Comparison of ENCODE assay signal across 31 mouse cellular contexts in the genomic region with DNA sequence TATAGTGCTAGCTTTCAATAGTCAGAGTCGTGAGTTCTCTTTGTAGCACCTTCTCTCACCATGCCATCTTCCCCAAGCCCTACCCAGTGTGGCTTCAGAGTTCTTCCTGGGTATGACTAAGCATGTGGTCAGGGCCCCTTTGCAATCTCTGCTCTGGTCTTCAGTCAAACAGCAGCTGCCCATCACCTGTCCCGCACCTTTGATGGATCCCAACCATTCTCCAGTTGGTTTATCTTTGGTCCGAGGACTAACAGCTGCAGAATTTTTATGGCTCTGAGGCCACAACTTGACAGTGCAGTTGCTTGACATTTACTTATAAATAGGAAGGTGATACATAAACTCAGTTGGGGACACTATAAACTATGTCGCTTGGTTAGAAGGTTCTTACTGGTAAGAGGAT. TPM values are rescaled to one million over a fixed set of nuclear protein-coding genes. Genes with fewer than 3 reads are reported as not detected.
DNase-seq lines count a peak whose midpoint lies in the region; ATAC-seq and TF ChIP-seq lines count a peak whose summit lies in the region.
"Had no signal": no experiment of that assay in that cellular context is flagged by ENCODE, and none has a peak within 500 bp of the region (broad histone marks: within the 10 kb centered on the region; RNA-seq: fewer than 3 reads in every experiment).

No protein-coding gene starts in this region.

- intact Hi-C loops in heart, adult 2 months (cut with DNase I), result no loop called here

- no peaks in the 10 kb centered on the region for H3K79me2 ChIP-seq in heart, adult 2 months (replicated peaks; ENCODE audit: control insufficient read depth, insufficient read depth, low read length)
- H3K79me2 ChIP-seq in myocyte (ENCODE audit: control insufficient read depth, insufficient read depth), result no peaks in the 10 kb centered on the region

- TF ChIP-seq POLR2A in heart, adult 2 months (IDR thresholded peaks at IDR 0.05; ENCODE audit: insufficient read depth, low read depth, low read length), result no peak
- TF ChIP-seq POLR2A in myocyte (IDR thresholded peaks at IDR 0.05; ENCODE audit: insufficient read length, low read depth), result no peak

- H3K4me2 ChIP-seq in limb, embryonic 13.5 days (replicated peaks), result no peak overlapping the region
- H3K4me2 ChIP-seq in myocyte (ENCODE audit: low read depth), result no peak overlapping the region
- no peak overlapping the region for H3K4me2 ChIP-seq in forebrain, embryonic 12.5 days
- H3K4me2 ChIP-seq: embryonic facial prominence, embryonic 12.5 days; embryonic facial prominence, embryonic 15.5 days; forebrain, embryonic 13.5 days; forebrain, embryonic 15.5 days had no signal

- no peaks in the 10 kb centered on the region for H3K27me3 ChIP-seq in heart, adult 2 months (ENCODE audit: control insufficient read depth, insufficient read depth, low read length)
- no peaks in the 10 kb centered on the region for H3K27me3 ChIP-seq in limb, embryonic 13.5 days
- no peaks in the 10 kb centered on the region for H3K27me3 ChIP-seq in limb, embryonic 10.5 days (ENCODE audit: low read depth, poor library complexity, severe bottlenecking)
- H3K27me3 ChIP-seq in myocyte (ENCODE audit: control insufficient read depth, insufficient read depth, insufficient read length), result no peaks in the 10 kb centered on the region
- H3K27me3 ChIP-seq in forebrain, embryonic 12.5 days, result no peaks in the 10 kb centered on the region
- H3K27me3 ChIP-seq: CH12.LX; embryonic facial prominence, embryonic 12.5 days; embryonic facial prominence, embryonic 15.5 days; forebrain, embryonic 13.5 days; forebrain, embryonic 15.5 days; Patski had no signal

- no peak overlapping the region for H3K9ac ChIP-seq in heart, adult 2 months (ENCODE audit: low read depth, low read length)
- no peak overlapping the region for H3K9ac ChIP-seq in limb, embryonic 13.5 days
- no peak overlapping the region for H3K9ac ChIP-seq in forebrain, embryonic 12.5 days
- H3K9ac ChIP-seq: embryonic facial prominence, embryonic 12.5 days; embryonic facial prominence, embryonic 15.5 days; forebrain, embryonic 13.5 days; forebrain, embryonic 15.5 days; forebrain, postnatal 0 days had no signal

- peak; percentile 50 for DNase-seq in heart, adult 11 months
- no peak for DNase-seq in heart, adult 2 months
- DNase-seq in limb, embryonic 10.5 days (ENCODE audit: low spot score), result no peak
- no peak for DNase-seq in right cerebral cortex, postnatal 10 days (ENCODE audit: low spot score in 2 of 2)
- DNase-seq: adrenal gland, postnatal 10 days; adrenal gland, postnatal 25 days; cerebellum, adult 11 months; cerebellum, adult 18-20 months; cerebellum, adult 8-10 months; cerebellum, adult 9-11 months; cerebellum, postnatal 14 days; cerebellum, postnatal 36 days; embryo, embryonic 11 days; forebrain, postnatal 0 days had no signal

- no peak for TF ChIP-seq CTCF in heart, adult 2 months (IDR thresholded peaks at IDR 0.05)

- no peak overlapping the region for H3K4me3 ChIP-seq in heart, adult 2 months
- no peak overlapping the region for H3K4me3 ChIP-seq in limb, embryonic 13.5 days
- no peak overlapping the region for H3K4me3 ChIP-seq in limb, embryonic 10.5 days
- H3K4me3 ChIP-seq in myocyte, result no peak overlapping the region
- no peak overlapping the region for H3K4me3 ChIP-seq in forebrain, embryonic 12.5 days (replicated peaks)
- H3K4me3 ChIP-seq: embryonic facial prominence, embryonic 12.5 days; embryonic facial prominence, embryonic 15.5 days; erythroblast, embryonic 14.5 days; forebrain, embryonic 10.5 days; forebrain, embryonic 13.5 days; forebrain, embryonic 15.5 days had no signal

- no peak for TF ChIP-seq EP300 in heart, adult 2 months (IDR thresholded peaks at IDR 0.05; ENCODE audit: insufficient read depth, low read depth, low read length)

- ATAC-seq in limb, embryonic 13.5 days (ENCODE audit: low FRiP score, low read depth), result peak; percentile 40; the same call in 1 of the 2 replicates
- ATAC-seq in forebrain, embryonic 12.5 days (ENCODE audit: low FRiP score), result no peak
- ATAC-seq: activated CD4-positive, CD25-positive, alpha-beta regulatory T cell, adult 4 months; CD4-positive, CD25-positive, alpha-beta regulatory T cell, adult 4 months; forebrain, embryonic 13.5 days; forebrain, embryonic 15.5 days; forebrain, postnatal 0 days; Patski had no signal

- H3K36me3 ChIP-seq in heart, adult 2 months (ENCODE audit: control insufficient read depth, insufficient read depth, low read length), result no peaks in the 10 kb centered on the region
- no peaks in the 10 kb centered on the region for H3K36me3 ChIP-seq in limb, embryonic 13.5 days
- H3K36me3 ChIP-seq in limb, embryonic 10.5 days, result no peaks in the 10 kb centered on the region
- no peaks in the 10 kb centered on the region for H3K36me3 ChIP-seq in myocyte (ENCODE audit: control insufficient read depth, insufficient read depth)
- no peaks in the 10 kb centered on the region for H3K36me3 ChIP-seq in forebrain, embryonic 12.5 days (replicated peaks)
- H3K36me3 ChIP-seq: embryonic facial prominence, embryonic 12.5 days; embryonic facial prominence, embryonic 15.5 days; forebrain, embryonic 10.5 days; forebrain, embryonic 15.5 days; G1E had no signal

- H3K9me3 ChIP-seq in limb, embryonic 13.5 days, result no peaks in the 10 kb centered on the region
- no peaks in the 10 kb centered on the region for H3K9me3 ChIP-seq in limb, embryonic 10.5 days (replicated peaks)
- H3K9me3 ChIP-seq in forebrain, embryonic 12.5 days, result no peaks in the 10 kb centered on the region
- H3K9me3 ChIP-seq: embryonic facial prominence, embryonic 12.5 days; embryonic facial prominence, embryonic 15.5 days; forebrain, embryonic 10.5 days; forebrain, embryonic 13.5 days; forebrain, embryonic 15.5 days; G1E had no signal

- no peak overlapping the region for H3K27ac ChIP-seq in heart, adult 2 months
- no peak overlapping the region for H3K27ac ChIP-seq in limb, embryonic 13.5 days
- H3K27ac ChIP-seq in limb, embryonic 10.5 days, result no peak overlapping the region
- no peak overlapping the region for H3K27ac ChIP-seq in forebrain, embryonic 12.5 days
- H3K27ac ChIP-seq: embryonic facial prominence, embryonic 12.5 days; embryonic facial prominence, embryonic 15.5 days; forebrain, embryonic 10.5 days; forebrain, embryonic 13.5 days; forebrain, embryonic 15.5 days had no signal

- no peaks in the 10 kb centered on the region; the same call in 1 of the 2 replicates for H3K4me1 ChIP-seq in heart, adult 2 months (ENCODE audit: control insufficient read depth, insufficient read depth, low read length)
- no peaks in the 10 kb centered on the region for H3K4me1 ChIP-seq in limb, embryonic 13.5 days
- no peaks in the 10 kb centered on the region for H3K4me1 ChIP-seq in limb, embryonic 10.5 days
- H3K4me1 ChIP-seq in forebrain, embryonic 12.5 days, result 0 out of 2 replicates have a peak, but pooled peaks cover 2% of the 10 kb centered on the region
- H3K4me1 ChIP-seq: embryonic facial prominence, embryonic 12.5 days; embryonic facial prominence, embryonic 15.5 days; forebrain, embryonic 10.5 days; forebrain, embryonic 13.5 days; forebrain, embryonic 15.5 days had no signal

- H3ac ChIP-seq in myocyte (ENCODE audit: control insufficient read depth, insufficient read length), result no peak overlapping the region

- 82% methylated on average over 4 of the region's 4 CpGs for WGBS in heart, adult 2 months
- 69% methylated on average over 4 of the region's 4 CpGs for WGBS in limb, embryonic 13.5 days
- 82% methylated on average over 4 of the region's 4 CpGs for WGBS in limb, embryonic 10.5 days
- WGBS in forebrain, embryonic 12.5 days, result 91% methylated on average over 4 of the region's 4 CpGs

TF ChIP-seq in myocyte, 11 proteins besides CTCF, POLR2A, EP300 and RAD21:
- TF ChIP-seq TCF3 (IDR thresholded peaks at IDR 0.05; ENCODE audit: insufficient read length, low read depth) (peak; percentile 94), SRF (IDR thresholded peaks at IDR 0.05; ENCODE audit: control insufficient read depth, insufficient read length, low read depth) (no peak), MYOG (IDR thresholded peaks at IDR 0.05; ENCODE audit: control insufficient read depth in 1 of 3, insufficient read depth in 1 of 3, insufficient read length in 2 of 3, low read depth in 2 of 3) (peak; percentile 84 to 99 (median 98)), REST (IDR thresholded peaks at IDR 0.05; ENCODE audit: insufficient read depth, insufficient read length) (no peak), TCF12 (IDR thresholded peaks at IDR 0.05; ENCODE audit: insufficient read depth, poor library complexity, severe bottlenecking) (peak; percentile 100), MYOD1 (IDR thresholded peaks at IDR 0.05; ENCODE audit: control insufficient read depth in 1 of 3, insufficient read length in 2 of 3, low read depth in 2 of 3) (peak; percentile 94 to 99 (median 96)), POLR2AphosphoS2 (IDR thresholded peaks at IDR 0.05; ENCODE audit: insufficient read length, low read depth) (no peak), E2F4 (IDR thresholded peaks at IDR 0.05; ENCODE audit: insufficient read depth) (no peak), CEBPB (IDR thresholded peaks at IDR 0.05; ENCODE audit: insufficient read depth, poor library complexity, severe bottlenecking) (peak; percentile 39; the same call in 1 of the 2 replicates)

RNA-seq across cellular contexts. Expression of a gene that starts 9.8 kb away (rescaled TPM):
- not detected for total RNA-seq in heart, adult 2 months (2021)
- polyA plus RNA-seq in heart, adult 2 months (2012; rRNA removed), result not detected in 2 replicates
- polyA plus RNA-seq in limb, embryonic 13.5 days (2015; fragmentation: Nextera tagmentation; extraction: Ambion mirVana), result not detected in 2 replicates
- not detected in 2 replicates for polyA plus RNA-seq in limb, embryonic 10.5 days (2016; fragmentation: Nextera tagmentation; extraction: Ambion mirVana)
- polyA plus RNA-seq in myocyte (2012; fragmentation: generic; extraction: Trizol), result 3.1 TPM
- not detected in 2 replicates for polyA plus RNA-seq in forebrain, embryonic 12.5 days (2016; fragmentation: Nextera tagmentation; extraction: Ambion mirVana)
- total RNA-seq: adrenal gland, adult 18-20 months; adrenal gland, postnatal 10 days; adrenal gland, postnatal 25 days; CH12.LX; common myeloid progenitor, adult 5-6 weeks; forebrain, postnatal 0 days; G1E had no signal
- polyA plus RNA-seq: activated CD4-positive, CD25-positive, alpha-beta regulatory T cell, adult 4 months; brain, embryonic 14.5 days; CD4-positive, CD25-positive, alpha-beta regulatory T cell, adult 4 months; embryonic facial prominence, embryonic 12.5 days; embryonic facial prominence, embryonic 15.5 days; erythroblast, embryonic 14.5 days; forebrain, embryonic 10.5 days; forebrain, embryonic 13.5 days; forebrain, embryonic 15.5 days; forebrain, postnatal 0 days; G1E; Patski had no signal

RNA-seq across cellular contexts. Expression of a gene that starts 50.5 kb away (rescaled TPM):
- total RNA-seq in heart, adult 2 months (2021), result 1 to 10 TPM; 3.6 to 5.6 TPM
- polyA plus RNA-seq in heart, adult 2 months (2012; rRNA removed), result 1.2 and 1.8 TPM in 2 replicates
- polyA plus RNA-seq in limb, embryonic 13.5 days (2015; fragmentation: Nextera tagmentation; extraction: Ambion mirVana), result 73.5 and 84.6 TPM in 2 replicates
- polyA plus RNA-seq in limb, embryonic 10.5 days (2016; fragmentation: Nextera tagmentation; extraction: Ambion mirVana), result 17.2 and 30.2 TPM in 2 replicates
- polyA plus RNA-seq in myocyte (2012; fragmentation: generic; extraction: Trizol), result 70.4 TPM
- polyA plus RNA-seq in forebrain, embryonic 12.5 days (2016; fragmentation: Nextera tagmentation; extraction: Ambion mirVana), result 148 and 156 TPM in 2 replicates
- total RNA-seq: CH12.LX; common myeloid progenitor, adult 5-6 weeks had no signal
- polyA plus RNA-seq: erythroblast, embryonic 14.5 days; G1E had no signal

RNA-seq across cellular contexts. Expression of a gene that starts 54.5 kb away (rescaled TPM):
- total RNA-seq in heart, adult 2 months (2021), result not detected
- 0.09 TPM in 1 of 2 replicates, not detected in the other for polyA plus RNA-seq in heart, adult 2 months (2012; rRNA removed)
- polyA plus RNA-seq in limb, embryonic 13.5 days (2015; fragmentation: Nextera tagmentation; extraction: Ambion mirVana), result 0.10 TPM in 1 of 2 replicates, not detected in the other
- 0.06 and 0.08 TPM in 2 replicates for polyA plus RNA-seq in limb, embryonic 10.5 days (2016; fragmentation: Nextera tagmentation; extraction: Ambion mirVana)
- 0.12 TPM for polyA plus RNA-seq in myocyte (2012; fragmentation: generic; extraction: Trizol)
- polyA plus RNA-seq in forebrain, embryonic 12.5 days (2016; fragmentation: Nextera tagmentation; extraction: Ambion mirVana), result 0.09 and 0.10 TPM in 2 replicates
- total RNA-seq: adrenal gland, adult 18-20 months; adrenal gland, postnatal 25 days; forebrain, postnatal 0 days had no signal
- polyA plus RNA-seq: activated CD4-positive, CD25-positive, alpha-beta regulatory T cell, adult 4 months; CD4-positive, CD25-positive, alpha-beta regulatory T cell, adult 4 months; erythroblast, embryonic 14.5 days; forebrain, embryonic 10.5 days; G1E had no signal
